Mouse (Mus musculus) kidney, embryonic 14.5 days (tissue): ENCODE measurements around the gene Tmem206. TPM values are rescaled to one million over a fixed set of nuclear protein-coding genes. Genes with fewer than 3 reads are reported as not detected.

ENCODE experiments used
- ATAC-seq: fragments of 200-750 bp; cut with Nextera tagmentation; 2 replicates; pipeline ENCODE4 v1.8.0; 2017; ENCODE audit warnings: moderate number of reproducible peaks, mild to moderate bottlenecking, moderate TSS enrichment, moderate library complexity; ENCODE audit not compliant: low FRiP score, low TSS enrichment
- H3K27ac ChIP-seq: fragments of 300-500 bp; sonication (generic); 2 replicates; pipeline ENCODE4 v1.5.1; 2014; ENCODE audit warnings: low read depth, mild to moderate bottlenecking, low read length, moderate library complexity, mixed read lengths
- H3K27me3 ChIP-seq: fragments of 300-500 bp; sonication (generic); 2 replicates; pipeline ENCODE4 v1.6.1; 2014; ENCODE audit warnings: mild to moderate bottlenecking, low read length; ENCODE audit not compliant: control insufficient read depth, insufficient read depth
- H3K36me3 ChIP-seq: fragments of 300-500 bp; sonication (generic); 2 replicates; pipeline ENCODE4 v1.6.1; 2014; ENCODE audit warnings: low read length, mixed read lengths; ENCODE audit not compliant: control insufficient read depth, insufficient read depth
- H3K4me1 ChIP-seq: fragments of 300-500 bp; sonication (generic); 2 replicates; pipeline ENCODE4 v1.6.1; 2014; ENCODE audit warnings: low read length, mixed read lengths; ENCODE audit not compliant: control insufficient read depth, insufficient read depth
- H3K4me2 ChIP-seq: fragments of 300-500 bp; sonication (generic); replicated peaks from 2 replicates; pipeline ENCODE4 v1.6.1; 2014; ENCODE audit warnings: low read depth, mild to moderate bottlenecking, low read length
- H3K4me3 ChIP-seq: fragments of 300-500 bp; sonication (generic); 2 replicates; pipeline ENCODE4 v1.5.1; 2014; ENCODE audit warnings: mild to moderate bottlenecking, low read length
- H3K9ac ChIP-seq: fragments of 300-500 bp; sonication (generic); 2 replicates; pipeline ENCODE4 v1.6.1; 2014; ENCODE audit warnings: low read depth, mild to moderate bottlenecking, low read length, moderate library complexity
- H3K9me3 ChIP-seq: fragments of 300-500 bp; sonication (generic); 2 replicates; pipeline ENCODE4 v1.6.1; 2016; ENCODE audit warnings: low read length; ENCODE audit not compliant: control insufficient read depth
- WGBS: fragments of 180-500 bp; shearing (Covaris S2); extraction: QIAGEN DNeasy Blood & Tissue Kit; methylation state at CpG from one replicate; pipeline ENCODE4 v1.1.7; 2014; 5-methylcytosine and 5-hydroxymethylcytosine counted together
- polyA plus RNA-seq: library from polyadenylated mRNA; unstranded; fragments of >200 nt; fragmentation: Nextera tagmentation; extraction: Ambion mirVana; gene quantifications from 2 replicates; pipeline ENCODE4 v1.2.1, GENCODE M21; 2014

The Tmem206 gene
- polyA plus RNA-seq, 1 experiment from 2014 or later: 25.9 TPM

GRCm38 (mm10) chr1:191292348-191292747 is 33.4 kb upstream of the Tmem206 start:
- Histone ChIP-seq H3K27me3 (no peaks in the 10 kb centered on the region), H3K4me1 (no peaks in the 10 kb centered on the region), H3K36me3 (no peaks in the 10 kb centered on the region), H3K27ac (no peak overlapping the region), H3K9ac (no peak overlapping the region), H3K4me2 (no peak overlapping the region), H3K9me3 (no peaks in the 10 kb centered on the region), H3K4me3 (no peak overlapping the region)
- no peak for ATAC-seq
- 72% methylated on average over 5 of the region's 5 CpGs for WGBS

- H3K4me1 ChIP-seq: no peaks in the 10 kb centered on the region
- H3K36me3 ChIP-seq: no peaks in the 10 kb centered on the region
- H3K27ac ChIP-seq: no peak overlapping the region
- WGBS: 89% methylated on average over 2 of the region's 2 CpGs
- no peaks in the 10 kb centered on the region for H3K27me3 ChIP-seq
- H3K4me2 ChIP-seq: no peak overlapping the region
- no peaks in the 10 kb centered on the region for H3K9me3 ChIP-seq
- H3K4me3 ChIP-seq: no peak overlapping the region
- ATAC-seq: no peak; the same call in 1 of the 2 replicates
- H3K9ac ChIP-seq: no peak overlapping the region
Observed at GRCm38 (mm10) chr1:191293051-191293450, 32.7 kb upstream of the Tmem206 start.

- Histone ChIP-seq H3K36me3 (no peaks in the 10 kb centered on the region), H3K27ac (no peak overlapping the region), H3K9me3 (no peaks in the 10 kb centered on the region), H3K4me2 (no peak overlapping the region), H3K27me3 (no peaks in the 10 kb centered on the region), H3K4me3 (no peak overlapping the region), H3K4me1 (no peaks in the 10 kb centered on the region), H3K9ac (no peak overlapping the region)
- WGBS: 38% methylated on average over 9 of the region's 9 CpGs
- no peak for ATAC-seq
Observed at GRCm38 (mm10) chr1:191293996-191294795, 31.5 kb upstream of the Tmem206 start.

GRCm38 (mm10) chr1:191295784-191296183 is 29.9 kb upstream of the Tmem206 start:
- 38% methylated on average over 3 of the region's 3 CpGs for WGBS

GRCm38 (mm10) chr1:191296445-191296844 is 29.3 kb upstream of the Tmem206 start:
- no peak for ATAC-seq
- Histone ChIP-seq H3K9me3 (no peaks in the 10 kb centered on the region), H3K27ac (no peak overlapping the region), H3K4me2 (no peak overlapping the region), H3K9ac (no peak overlapping the region), H3K4me3 (no peak overlapping the region), H3K27me3 (no peaks in the 10 kb centered on the region), H3K36me3 (no peaks in the 10 kb centered on the region), H3K4me1 (no peaks in the 10 kb centered on the region)
- 67% methylated on average over 5 of the region's 5 CpGs for WGBS

More at GRCm38 (mm10) chr1:191295784-191296183, 29.9 kb upstream of the Tmem206 start:
- Histone ChIP-seq H3K36me3 (no peaks in the 10 kb centered on the region), H3K27ac (0 out of 2 replicates have a peak overlapping the region, but pooled peaks have one; percentile 6), H3K4me1 (no peaks in the 10 kb centered on the region), H3K4me3 (no peak overlapping the region), H3K27me3 (no peaks in the 10 kb centered on the region), H3K9me3 (no peaks in the 10 kb centered on the region), H3K4me2 (no peak overlapping the region), H3K9ac (no peak overlapping the region)
- ATAC-seq: no peak

- WGBS: 86% methylated on average over 4 of the region's 4 CpGs
- Histone ChIP-seq H3K27ac (no peak overlapping the region), H3K27me3 (no peaks in the 10 kb centered on the region), H3K9me3 (no peaks in the 10 kb centered on the region), H3K9ac (no peak overlapping the region), H3K36me3 (no peaks in the 10 kb centered on the region), H3K4me2 (no peak overlapping the region), H3K4me1 (no peaks in the 10 kb centered on the region), H3K4me3 (no peak overlapping the region)
- no peak for ATAC-seq
Observed at GRCm38 (mm10) chr1:191298304-191298703, 27.4 kb upstream of the Tmem206 start.

- H3K4me2 ChIP-seq: no peak overlapping the region
- no peaks in the 10 kb centered on the region for H3K4me1 ChIP-seq
- WGBS: 54% methylated on average over 11 of the region's 11 CpGs
- H3K4me3 ChIP-seq: no peak overlapping the region
- 0 out of 2 replicates have a peak, but pooled peaks have one; percentile 10 for ATAC-seq
- H3K9me3 ChIP-seq: no peaks in the 10 kb centered on the region
- no peak overlapping the region for H3K27ac ChIP-seq
- H3K27me3 ChIP-seq: no peaks in the 10 kb centered on the region
- H3K36me3 ChIP-seq: no peaks in the 10 kb centered on the region
- H3K9ac ChIP-seq: no peak overlapping the region
Observed at GRCm38 (mm10) chr1:191299215-191299942, 26.3 kb upstream of the Tmem206 start.

- WGBS: 39% methylated on average over 4 of the region's 4 CpGs
- H3K9me3 ChIP-seq: no peaks in the 10 kb centered on the region
- H3K9ac ChIP-seq: no peak overlapping the region
- no peak for ATAC-seq
- no peak overlapping the region for H3K4me3 ChIP-seq
- no peaks in the 10 kb centered on the region for H3K27me3 ChIP-seq
- H3K4me2 ChIP-seq: no peak overlapping the region
- H3K4me1 ChIP-seq: no peaks in the 10 kb centered on the region
- H3K27ac ChIP-seq: no peak overlapping the region
- peaks cover 3% of the 10 kb centered on the region; the same call in 1 of the 2 replicates for H3K36me3 ChIP-seq
Observed at GRCm38 (mm10) chr1:191301903-191302302, 23.8 kb upstream of the Tmem206 start.

GRCm38 (mm10) chr1:191303736-191304135 is 22.0 kb upstream of the Tmem206 start:
- H3K4me3 ChIP-seq: no peak overlapping the region
- H3K27ac ChIP-seq: no peak overlapping the region
- no peak overlapping the region for H3K4me2 ChIP-seq
- H3K36me3 ChIP-seq: peaks cover 5% of the 10 kb centered on the region; the same call in 1 of the 2 replicates
- no peaks in the 10 kb centered on the region for H3K4me1 ChIP-seq
- no peak for ATAC-seq
- WGBS: 77% methylated on average over 3 of the region's 3 CpGs
- no peak overlapping the region for H3K9ac ChIP-seq
- no peaks in the 10 kb centered on the region for H3K27me3 ChIP-seq
- H3K9me3 ChIP-seq: no peaks in the 10 kb centered on the region
